Mouse (Mus musculus): Measurements from ENCODE around the gene Ubac2.

Ubac2 gene

DNA sequence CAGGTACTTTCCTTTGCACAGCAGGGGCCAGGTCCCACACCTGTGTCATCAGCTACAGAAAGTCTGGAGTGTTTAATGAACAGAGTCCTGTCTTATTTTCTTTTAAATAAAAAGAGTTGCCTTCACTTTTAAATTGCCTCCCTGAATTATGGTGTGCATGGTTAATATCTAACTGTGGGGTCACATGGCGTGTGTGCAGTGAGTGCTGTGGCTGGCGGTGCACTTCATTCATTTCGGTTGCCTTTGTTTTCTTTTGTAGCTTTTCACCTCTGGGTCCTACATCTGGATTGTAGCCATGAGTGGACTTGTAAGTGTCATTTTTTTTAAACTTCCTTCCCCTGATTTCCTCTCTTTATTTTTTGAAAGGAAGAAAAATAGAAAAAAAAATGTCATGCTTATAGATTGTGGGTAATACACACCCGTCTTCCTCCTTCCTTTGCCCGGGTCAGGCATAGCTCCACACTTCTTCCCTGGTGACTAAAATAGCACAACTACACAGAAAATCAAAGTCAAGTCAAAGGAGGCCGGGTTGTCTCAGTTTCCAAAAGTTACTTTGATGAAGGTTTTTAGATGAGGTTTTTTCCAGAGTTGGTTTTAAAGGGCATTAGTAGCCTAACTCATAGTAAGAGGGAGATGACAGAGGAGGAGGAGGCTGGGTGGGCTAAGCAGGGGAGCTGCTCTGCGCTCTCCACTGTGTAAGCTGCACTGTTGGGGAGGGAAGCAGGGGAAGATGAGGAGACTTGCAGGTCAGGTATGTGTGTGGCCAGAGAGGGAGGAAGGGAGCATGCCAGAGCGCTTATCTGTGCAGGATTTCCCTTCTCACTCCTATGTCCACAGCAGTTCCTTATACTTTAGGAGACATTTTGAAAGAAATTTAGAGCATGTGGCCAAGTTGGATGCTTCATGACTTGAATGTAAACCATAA lies 104.9 kb downstream of the Ubac2 start:
- no peak for DNase-seq

DNA sequence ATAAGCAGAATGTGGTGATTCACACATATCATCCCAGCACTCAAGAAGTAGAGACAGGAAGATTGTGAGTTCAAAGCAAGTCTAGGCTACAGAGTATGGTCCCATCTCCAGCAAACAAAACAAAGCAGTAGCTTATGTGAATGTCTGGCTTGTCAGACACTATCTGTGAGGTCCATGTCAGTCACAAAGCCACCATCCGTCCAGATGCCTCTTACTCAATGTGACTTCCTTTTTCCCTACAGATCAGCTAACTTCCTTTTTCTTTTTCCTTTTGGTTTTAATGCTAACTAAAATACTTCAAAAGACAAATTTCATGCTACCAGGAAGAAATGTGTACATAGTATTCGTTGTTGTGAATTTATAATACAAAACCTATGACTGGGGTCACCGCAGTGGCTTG lies 107.1 kb downstream of the Ubac2 start:
- DNase-seq = no peak

DNA sequence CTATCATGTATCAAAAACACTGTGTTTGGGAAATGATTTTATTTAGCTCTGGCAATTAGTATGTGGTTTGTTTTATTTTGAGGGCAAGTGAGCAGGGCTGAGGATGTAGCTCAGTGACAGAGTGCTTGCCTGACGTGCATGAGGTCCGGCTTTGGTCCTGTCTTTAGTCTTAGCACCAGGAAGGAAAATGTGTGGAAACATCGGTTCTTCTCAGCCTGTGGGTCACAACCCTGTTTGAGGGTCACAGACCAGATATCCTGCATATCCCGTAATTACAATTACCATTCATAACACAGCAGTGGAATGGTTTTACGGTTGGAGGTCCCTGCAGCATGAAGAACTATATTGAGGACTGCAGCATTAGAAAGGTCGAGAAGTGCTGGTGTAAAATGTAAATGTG lies 107.6 kb downstream of the Ubac2 start:
- no peak for DNase-seq

DNA sequence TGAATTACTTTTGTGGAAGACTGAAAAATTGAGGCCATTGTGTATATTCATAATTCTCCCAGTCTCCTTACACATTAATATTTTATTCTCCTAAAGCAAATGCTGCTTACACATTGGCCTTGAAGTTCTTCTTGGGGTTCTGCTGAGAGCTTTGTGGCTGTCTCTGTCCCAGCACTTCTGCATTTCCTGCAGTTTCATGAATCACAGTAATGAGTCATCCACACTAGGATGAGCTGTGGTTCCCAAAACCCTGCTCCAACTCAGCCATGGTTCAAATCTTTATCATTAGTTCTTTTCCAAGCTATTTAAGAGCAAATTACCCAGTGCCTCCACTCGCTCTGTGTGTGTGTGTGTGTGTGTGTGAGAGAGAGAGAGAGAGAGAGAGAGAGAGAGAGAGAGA lies 108.9 kb downstream of the Ubac2 start:
- no peak for DNase-seq

DNA sequence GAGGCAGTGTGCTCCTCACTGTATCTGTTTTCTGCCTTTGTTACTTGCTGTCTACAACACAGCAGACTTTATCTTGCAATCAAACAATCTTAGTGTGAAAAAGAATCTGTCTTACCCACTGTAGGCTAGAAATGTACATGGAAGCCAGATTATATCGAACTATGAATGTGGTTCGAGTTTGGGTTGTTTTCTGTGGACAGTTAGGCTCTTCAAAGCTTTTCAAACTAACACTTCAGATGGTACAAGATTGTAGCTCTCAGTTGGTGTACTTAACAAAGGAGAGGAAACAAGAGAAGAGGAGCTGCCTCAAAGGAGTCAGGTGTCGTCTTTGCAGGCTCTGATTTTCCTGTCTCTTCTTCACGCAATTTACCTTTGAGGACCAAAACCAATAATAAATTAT lies 109.3 kb downstream of the Ubac2 start:
- DNase-seq = no peak

DNA sequence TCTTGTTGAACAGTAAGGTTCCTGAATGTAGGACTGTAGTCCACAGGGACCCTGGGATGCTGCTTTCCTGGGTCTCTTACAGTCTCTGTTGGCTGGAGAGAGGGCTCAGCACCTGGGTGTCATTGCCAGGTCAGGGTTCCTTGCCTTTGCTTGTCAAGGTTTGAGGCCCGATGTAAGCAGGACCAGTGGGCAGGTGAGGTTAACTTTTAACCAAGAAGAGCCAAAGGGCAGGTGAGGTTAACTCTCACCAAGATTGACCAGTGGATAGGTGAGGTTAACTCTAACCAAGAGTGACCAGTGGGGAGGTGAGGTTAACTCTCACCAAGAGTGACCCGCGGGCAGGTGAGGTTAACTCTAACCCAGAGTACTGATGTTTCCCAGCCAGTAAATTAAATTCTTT lies 110.9 kb downstream of the Ubac2 start:
- DNase-seq = no peak

DNA sequence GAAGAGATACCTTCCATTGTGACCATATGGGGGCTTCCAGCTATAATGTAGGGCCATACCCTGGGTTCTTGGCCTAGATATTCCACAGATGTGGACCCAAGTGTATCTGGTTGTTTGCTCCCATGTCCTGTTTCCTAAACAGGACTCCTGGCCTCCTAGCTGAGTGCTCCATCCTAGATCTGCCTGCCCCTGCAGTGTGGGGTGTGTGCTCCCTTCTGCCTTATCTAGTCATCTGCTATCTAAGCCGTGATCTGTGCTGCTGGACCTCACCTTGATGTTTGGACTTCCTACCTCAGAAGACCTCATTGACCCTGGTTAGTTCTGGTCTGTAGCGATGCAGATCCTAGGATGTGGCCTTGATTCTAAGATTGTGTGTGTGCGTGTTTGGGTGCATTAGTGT lies 111.4 kb downstream of the Ubac2 start:
- no peak for DNase-seq

DNA sequence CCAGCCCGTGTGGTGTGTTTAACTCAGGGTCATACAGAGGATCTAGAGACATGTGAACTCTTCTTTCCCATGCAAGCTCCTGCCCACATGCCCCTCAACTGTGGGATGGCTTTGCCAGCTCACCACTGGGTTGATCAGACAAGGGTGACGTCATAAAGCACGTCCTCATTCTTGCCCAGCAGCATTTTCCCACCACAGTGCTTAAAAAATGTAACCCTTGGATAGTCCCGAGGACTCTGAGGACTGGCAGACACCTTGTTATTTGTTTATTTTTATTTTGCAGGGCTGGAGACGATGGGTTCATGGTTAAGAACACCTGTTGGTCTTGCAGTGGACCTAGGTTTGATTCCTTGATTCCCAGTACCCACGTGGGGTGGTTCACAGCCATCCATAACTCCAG lies 112.5 kb downstream of the Ubac2 start:
- DNase-seq = no peak

DNA sequence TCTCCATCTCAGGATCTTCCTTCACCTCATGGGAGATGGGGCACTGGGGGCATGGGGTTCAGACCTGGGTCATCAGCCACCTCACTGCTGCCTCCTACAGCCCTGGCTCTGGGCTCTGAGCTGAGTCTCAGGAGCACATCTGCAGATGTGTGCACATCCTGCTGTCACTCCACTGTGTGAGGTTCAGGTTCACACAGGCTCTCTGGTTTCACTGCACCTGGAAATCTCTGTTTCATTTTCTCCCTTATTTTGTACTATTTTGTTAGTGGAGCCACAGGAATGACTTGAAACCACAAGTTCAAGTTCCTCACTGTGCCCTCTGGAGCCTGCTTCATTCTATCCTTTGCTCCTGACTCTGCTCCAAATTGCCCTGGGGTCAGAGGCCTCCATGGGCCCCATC lies 113.5 kb downstream of the Ubac2 start:
- no peak for DNase-seq

DNA sequence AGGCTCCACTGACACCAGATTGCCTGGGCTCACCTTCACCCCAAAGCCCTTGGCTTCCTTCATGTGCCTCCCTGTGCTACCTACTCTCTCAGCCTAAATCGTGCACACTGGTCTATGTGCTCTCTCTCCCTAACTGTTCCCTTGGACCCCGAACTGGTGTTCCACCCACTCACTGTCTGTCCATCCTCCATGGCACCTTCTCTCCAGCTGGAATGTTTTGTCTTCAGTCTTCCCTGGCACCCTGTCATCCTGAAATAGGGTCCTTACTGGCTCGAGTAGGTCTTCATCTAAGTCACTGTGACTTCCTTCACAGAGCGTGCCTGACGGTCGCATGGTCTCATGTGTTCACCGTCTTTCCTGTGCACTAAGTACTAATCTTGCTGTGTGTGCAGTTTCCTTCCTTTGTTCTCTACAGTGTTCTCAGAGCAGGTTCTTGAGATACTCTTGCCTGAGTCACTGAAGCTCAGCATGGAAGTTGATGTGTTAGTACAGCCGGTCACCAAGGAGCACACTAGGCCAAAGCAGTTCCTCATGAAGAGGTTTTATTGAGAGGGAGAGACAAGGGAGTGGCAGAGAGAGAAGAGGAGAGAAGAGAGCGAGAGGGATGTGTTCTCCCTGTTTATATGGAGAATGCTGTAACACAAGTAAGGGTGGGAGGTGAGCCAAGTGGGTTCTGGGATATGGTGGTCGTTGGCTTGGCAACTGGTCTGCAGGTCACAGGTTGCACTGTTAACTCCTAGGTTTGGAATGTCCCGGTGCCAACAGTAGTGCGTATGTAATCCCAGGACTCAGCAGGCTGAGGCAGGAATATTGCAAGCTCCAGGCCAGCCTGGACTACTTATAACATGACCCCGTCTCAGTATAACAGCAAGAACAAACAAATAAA lies 114.2 kb downstream of the Ubac2 start:
- DNase-seq = no peak

DNA sequence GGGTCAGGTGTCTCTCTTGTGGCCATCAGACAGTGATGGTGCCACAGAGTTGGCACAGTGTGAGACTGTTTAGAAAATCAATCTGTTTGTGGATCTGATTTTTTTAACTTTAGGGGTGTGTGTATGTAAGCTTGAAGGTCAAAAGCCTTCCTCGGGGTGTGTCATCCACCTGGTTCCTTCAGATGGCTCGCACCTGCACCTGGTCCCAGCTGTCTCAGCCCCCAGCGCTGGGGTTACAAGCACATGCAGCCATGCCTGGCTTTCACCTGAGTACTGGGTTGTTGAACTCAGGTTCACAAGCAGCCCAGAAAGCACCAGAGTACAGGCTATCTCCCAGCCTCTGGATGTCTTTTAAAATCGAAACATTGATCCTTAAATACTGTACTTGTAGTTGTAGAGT lies 115.2 kb downstream of the Ubac2 start:
- DNase-seq = no peak

DNA sequence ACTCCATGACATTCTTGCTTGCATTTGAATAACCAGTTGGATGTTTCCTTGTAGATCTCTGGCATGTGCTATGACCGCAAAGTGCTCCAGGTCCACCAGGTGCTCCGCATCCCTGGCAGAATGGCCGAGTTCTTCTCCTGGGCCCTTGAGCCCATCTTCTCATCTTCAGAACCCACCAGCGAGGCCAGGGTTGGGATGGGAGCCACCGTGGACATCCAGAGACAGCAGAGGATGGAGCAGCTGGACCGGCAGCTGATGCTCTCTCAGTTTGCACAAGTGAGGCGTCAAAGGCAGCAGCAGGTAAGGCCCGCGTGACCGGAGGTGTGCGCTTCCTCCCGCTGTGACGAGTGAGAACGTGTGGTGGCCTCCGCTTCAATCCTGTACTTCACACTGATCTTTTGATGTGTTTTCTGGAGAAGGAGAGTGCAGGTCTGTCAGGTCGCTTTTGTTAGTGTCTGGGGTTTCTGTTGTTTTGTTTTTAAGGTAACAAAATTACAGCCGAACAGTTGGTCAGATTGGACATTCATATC lies 115.8 kb downstream of the Ubac2 start:
- no peak for DNase-seq

DNA sequence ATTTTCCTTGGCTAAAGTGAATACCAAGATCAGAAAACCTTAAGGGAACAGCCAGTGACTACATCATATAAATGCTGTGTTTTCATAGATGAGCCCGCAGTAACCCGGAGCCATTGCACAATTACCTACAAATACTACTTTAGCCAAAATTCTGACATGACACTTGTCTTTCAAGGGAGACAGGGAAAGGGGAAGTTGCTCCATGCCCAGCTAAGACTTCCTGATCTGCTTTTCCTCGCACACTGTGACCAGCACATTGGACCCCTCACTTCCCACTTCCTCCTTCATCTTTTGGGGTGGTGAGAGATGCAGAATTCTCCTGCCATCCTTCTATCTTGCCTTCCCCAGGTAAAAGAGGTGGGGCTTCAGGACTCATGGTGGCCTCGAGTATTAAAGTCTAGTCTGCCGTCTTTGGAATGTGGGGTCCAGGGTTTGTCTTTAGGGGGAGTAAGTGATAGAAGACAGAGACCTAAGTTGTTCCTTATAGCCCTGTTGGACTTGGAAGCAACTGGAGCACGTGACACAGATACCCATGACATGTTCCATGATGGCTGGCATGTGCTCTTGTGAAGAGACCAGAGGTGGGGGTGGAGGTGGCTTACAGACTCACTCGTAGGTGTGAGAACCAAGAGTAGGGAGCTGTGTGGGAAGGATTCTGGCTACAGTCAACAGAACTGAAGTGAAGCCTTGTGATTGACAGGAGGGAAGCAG lies 116.6 kb downstream of the Ubac2 start:
- no peak for DNase-seq

DNA sequence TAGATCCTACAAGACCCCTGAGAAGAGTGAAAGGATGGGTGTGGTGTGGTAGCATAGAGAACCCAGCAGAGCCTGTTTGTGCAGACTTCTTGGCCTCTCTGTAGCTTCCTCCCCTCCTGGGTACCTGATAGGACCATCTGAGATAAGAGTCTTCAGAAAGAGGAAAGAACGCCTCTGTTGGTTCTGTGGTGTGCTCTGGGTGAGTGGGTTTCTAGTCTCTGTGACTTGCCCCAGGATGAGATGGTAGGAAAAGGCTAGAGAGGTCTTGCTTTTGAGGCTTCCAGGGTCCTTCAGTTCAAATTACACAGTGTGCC lies 117.1 kb downstream of the Ubac2 start:
- no peak for DNase-seq

DNA sequence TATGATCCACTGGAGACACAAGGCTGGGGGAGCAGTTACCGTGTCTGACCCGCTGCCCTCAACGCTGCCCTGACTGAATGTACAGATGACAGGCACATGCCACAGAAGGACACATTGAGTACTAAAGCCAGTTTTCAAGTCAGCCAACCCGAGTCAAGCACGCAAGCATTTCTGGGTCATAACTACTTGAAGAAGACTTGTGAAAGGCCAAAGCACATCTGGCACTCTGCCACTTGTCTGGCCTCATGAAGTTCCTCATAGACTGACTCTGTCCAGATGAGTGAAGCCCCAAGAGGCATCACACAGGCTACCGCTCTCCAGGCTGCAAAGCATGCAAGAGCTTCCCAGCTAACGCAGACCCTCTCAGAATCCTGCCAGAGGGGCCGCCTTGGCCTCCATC lies 118.4 kb downstream of the Ubac2 start:
- DNase-seq = peak; percentile 11

DNA sequence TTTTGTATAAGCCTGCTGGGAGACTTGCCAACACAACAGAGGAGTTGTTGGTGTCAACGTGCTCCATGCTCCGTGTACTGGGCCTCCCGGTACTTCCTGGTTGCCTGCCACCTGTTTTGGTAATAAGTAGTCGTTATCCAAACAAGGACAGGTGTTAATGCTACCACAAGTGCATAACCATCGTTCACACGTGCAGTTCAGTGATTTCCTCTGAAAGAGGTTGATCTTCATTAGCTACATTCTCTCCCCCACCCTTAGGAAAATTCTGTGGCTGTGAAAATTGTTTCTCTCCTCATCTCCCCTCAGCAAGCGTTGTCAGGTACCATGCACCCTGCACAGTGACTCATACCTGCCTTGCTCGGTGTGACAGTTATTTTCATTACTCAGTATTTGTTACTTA lies 121.0 kb downstream of the Ubac2 start:
- DNase-seq = no peak

DNA sequence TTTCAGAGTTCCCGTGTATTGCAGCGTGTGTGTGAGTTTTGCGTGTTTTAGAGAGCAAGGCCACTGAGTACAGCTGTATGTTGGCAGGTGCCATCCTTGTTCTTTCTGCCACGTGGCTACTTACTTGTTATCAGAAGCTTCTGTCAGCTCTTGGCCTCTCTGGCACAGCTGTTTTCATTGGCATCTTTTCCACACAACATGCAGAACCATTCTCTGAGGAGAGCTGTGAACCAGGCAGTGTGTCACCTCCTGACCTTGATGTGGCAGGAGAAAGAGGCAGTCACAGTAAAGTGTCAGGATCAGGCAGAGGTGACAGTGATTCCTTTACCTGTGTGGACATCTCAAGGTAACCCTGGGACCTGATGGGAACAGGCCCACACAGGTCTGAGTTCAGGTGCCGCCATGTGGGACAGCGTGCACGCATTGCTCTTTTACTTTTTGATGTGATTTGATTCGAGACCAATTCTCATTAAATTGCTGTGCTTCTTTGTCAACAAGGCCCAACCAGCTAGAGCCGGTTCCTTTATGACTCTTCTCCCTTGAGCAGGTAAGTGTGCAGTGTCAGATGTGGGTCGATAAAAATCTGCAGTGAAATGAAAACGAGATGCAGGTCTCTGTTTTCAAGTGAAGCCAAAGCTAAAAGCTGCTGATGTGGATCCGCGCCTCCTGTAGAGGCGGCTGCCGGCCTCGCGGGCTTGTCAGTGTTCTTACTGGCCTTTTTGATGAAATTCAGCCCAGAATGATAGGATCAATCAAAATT lies 122.1 kb downstream of the Ubac2 start:
- no peak for DNase-seq

DNA sequence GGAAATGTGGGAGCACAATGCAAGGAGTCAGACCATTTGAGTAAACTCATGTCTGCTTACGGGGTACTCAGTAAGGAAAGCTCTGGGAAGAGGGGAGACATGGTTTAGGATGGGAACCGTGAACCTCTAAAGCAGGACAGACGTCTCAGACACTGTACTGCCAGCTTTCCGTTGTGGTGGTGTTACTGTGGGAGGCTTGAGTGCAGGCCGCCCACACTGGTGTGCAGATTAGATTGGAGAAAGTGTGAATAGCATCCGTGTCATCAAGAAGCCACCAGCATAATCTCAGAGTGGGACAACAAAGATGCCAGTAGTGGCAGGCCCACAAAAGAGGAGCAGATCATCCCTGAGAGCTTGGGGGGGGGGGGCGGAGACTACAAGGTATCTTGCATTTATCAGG lies 123.8 kb downstream of the Ubac2 start:
- no peak for DNase-seq

DNA sequence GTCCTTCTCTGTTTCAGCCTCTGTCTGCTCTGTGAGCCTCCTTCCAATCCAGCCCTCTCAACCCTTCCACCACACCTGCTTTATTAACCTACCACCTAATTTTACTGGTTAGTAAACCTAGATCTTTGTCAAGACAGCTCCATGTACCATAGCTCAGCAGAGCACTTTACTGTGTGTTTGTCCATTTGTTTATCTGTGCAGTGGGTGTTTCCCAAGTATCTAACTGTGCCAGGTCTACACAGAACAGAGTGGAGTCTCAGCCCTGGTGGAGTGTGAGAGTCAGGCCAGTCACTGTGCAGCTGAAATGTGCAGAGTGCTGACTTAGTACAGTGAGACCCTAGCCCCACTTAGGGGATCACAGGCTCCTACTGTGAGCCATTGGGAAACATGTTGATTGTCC lies 125.4 kb downstream of the Ubac2 start:
- no peak for DNase-seq

DNA sequence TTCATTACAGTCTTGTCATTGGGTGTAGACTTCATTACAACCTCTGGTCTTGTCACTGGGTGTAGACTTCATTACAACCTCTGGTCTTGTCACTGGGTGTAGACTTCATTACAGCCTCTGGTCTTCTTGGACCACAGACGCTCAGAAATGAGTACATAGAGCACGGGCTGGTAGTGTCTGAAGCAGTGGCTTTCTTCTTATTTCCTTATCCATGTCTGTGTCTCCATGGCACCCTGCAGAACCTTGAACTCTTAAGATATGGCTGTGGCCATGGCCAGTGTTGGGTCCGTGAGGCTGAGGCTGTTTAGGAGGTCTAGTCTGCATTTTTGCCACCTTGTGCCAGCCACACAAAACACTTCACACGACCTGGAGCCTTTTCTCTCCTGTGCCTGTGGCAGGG lies 129.8 kb downstream of the Ubac2 start:
- no peak for DNase-seq

DNA sequence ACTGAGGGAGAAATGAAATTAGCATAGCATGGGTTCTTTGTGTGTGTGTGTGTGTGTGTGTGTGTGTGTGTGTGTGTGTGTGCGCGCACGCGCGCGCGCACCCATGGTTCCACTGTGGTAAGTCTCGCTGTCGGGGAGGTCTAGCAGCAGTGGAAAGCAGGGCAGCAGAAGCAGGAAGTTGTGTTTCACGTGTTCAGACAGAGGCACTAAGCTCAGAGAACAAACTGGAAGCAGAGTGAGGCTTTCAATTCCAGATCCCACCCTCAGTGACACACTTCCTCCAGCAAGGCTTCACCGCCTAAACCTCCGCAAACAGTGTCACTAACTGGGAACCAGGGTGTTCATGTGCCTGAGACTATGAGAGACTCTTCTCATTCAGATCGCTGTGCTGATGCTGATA lies 131.1 kb downstream of the Ubac2 start:
- DNase-seq = no peak

DNA sequence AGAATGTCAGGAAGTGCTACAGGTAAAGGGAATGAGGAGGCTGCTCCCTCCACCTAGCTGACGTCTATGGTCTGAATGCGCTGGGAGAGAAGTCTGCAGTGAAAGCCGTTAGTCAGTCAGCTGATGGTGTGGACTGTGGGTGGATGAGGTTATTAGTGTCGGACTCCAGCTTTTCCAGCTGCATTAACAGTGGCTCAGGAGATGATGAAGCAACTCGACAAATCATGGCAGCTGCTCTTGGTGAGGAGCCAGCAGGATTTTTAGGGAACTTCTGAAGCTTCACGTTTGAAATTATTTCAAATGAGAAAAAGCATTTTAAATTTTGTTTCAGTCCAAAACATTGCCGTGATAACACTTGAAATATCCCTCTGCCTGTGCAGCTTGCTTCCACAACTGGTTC lies 131.9 kb downstream of the Ubac2 start:
- no peak for DNase-seq

DNA sequence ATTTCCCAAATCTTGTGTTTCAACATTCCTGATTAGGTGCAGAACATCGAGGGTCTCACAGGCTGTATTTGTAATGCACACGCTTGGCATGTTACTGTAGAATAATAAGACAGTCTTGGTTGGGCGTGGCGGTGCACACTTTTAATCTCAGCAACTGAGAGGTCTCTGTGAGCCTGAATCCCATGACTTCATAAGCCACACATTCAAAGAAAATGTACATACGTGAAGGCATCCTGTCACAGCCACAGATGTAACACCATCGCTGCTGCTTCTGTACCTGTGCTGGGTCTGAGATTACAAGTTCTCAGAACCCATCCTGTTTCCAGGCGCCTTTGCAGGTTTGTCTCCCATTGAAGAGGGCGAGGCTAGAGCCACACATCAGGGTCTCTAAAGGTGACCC lies 133.3 kb downstream of the Ubac2 start:
- no peak for DNase-seq
